Mouse (Mus musculus): ENCODE measurements around the gene Plekho1. TPM values are rescaled to one million over a fixed set of nuclear protein-coding genes. Genes with fewer than 3 reads are reported as not detected.
"Not testable (repeated sequence)": the region's sequence is repeated elsewhere in the genome, so short reads cannot be mapped to it uniquely, and the experiment has no call there.

Gene Plekho1
- polyA plus RNA-seq, 1 experiment from 2014 or later = 26.1 TPM

GRCm38 (mm10) chr3:95972873-95973634, 22.7 kb downstream of the Plekho1 start:
- Histone ChIP-seq H3K4me1 (replicated peaks; ENCODE audit: control insufficient read depth, insufficient read depth) (no peaks in the 10 kb centered on the region), H3K27ac (replicated peaks) (no peak overlapping the region), H3K4me2 (replicated peaks; ENCODE audit: low read depth) (peak overlapping the region; percentile 57), H3K36me3 (ENCODE audit: control insufficient read depth, insufficient read depth, low read length) (no peaks in the 10 kb centered on the region), H3K9me3 (ENCODE audit: control insufficient read depth, low read length) (no peaks in the 10 kb centered on the region), H3K4me3 (ENCODE audit: low read depth, low read length) (peak overlapping the region; percentile 18), H3K27me3 (ENCODE audit: control insufficient read depth, insufficient read depth, low read length) (no peaks in the 10 kb centered on the region; the same call in 1 of the 2 replicates), H3K9ac (ENCODE audit: low read length) (peak overlapping the region; percentile 54)
- WGBS = 11% methylated on average over 34 of the region's 34 CpGs
- 0 out of 2 replicates have a peak, but pooled peaks have one; percentile 29 for ATAC-seq (ENCODE audit: low FRiP score, low TSS enrichment)
- DNase-seq (ENCODE audit: low spot score) = peak; percentile 23
- TF ChIP-seq CTCF (IDR thresholded peaks at IDR 0.05; ENCODE audit: low read depth) = no peak

GRCm38 (mm10) chr3:95972251-95972872, 23.4 kb downstream of the Plekho1 start:
- ATAC-seq (ENCODE audit: low FRiP score, low TSS enrichment) (no peak), DNase-seq (ENCODE audit: low spot score) (no peak)
- Histone ChIP-seq H3K27ac (replicated peaks) (no peak overlapping the region), H3K4me1 (replicated peaks; ENCODE audit: control insufficient read depth, insufficient read depth) (no peaks in the 10 kb centered on the region), H3K36me3 (ENCODE audit: control insufficient read depth, insufficient read depth, low read length) (no peaks in the 10 kb centered on the region), H3K4me3 (ENCODE audit: low read depth, low read length) (peak overlapping the region; percentile 18; the same call in 1 of the 2 replicates), H3K9ac (ENCODE audit: low read length) (peak overlapping the region; percentile 54), H3K27me3 (ENCODE audit: control insufficient read depth, insufficient read depth, low read length) (no peaks in the 10 kb centered on the region; the same call in 1 of the 2 replicates), H3K4me2 (replicated peaks; ENCODE audit: low read depth) (peak overlapping the region; percentile 57), H3K9me3 (ENCODE audit: control insufficient read depth, low read length) (no peaks in the 10 kb centered on the region)
- WGBS = 78% methylated on average over 12 of the region's 12 CpGs
- no peak for TF ChIP-seq CTCF (IDR thresholded peaks at IDR 0.05; ENCODE audit: low read depth)
- TF ChIP-seq EP300 (optimal IDR thresholded peaks at IDR 0.05) = no peak

- H3K36me3 ChIP-seq (ENCODE audit: control insufficient read depth, insufficient read depth, low read length); H3K4me2 ChIP-seq (replicated peaks; ENCODE audit: low read depth); H3K9ac ChIP-seq (ENCODE audit: low read length); H3K4me1 ChIP-seq (replicated peaks; ENCODE audit: control insufficient read depth, insufficient read depth); H3K9me3 ChIP-seq (ENCODE audit: control insufficient read depth, low read length); H3K27ac ChIP-seq (replicated peaks); H3K4me3 ChIP-seq (ENCODE audit: low read depth, low read length); ATAC-seq (ENCODE audit: low FRiP score, low TSS enrichment); DNase-seq (ENCODE audit: low spot score); H3K27me3 ChIP-seq (ENCODE audit: control insufficient read depth, insufficient read depth, low read length): not testable (repeated sequence)
- 63% methylated on average over 7 of the region's 7 CpGs for WGBS
Measured at GRCm38 (mm10) chr3:95970661-95971060, 25.1 kb downstream of the Plekho1 start.

GRCm38 (mm10) chr3:95969277-95969676, 26.5 kb downstream of the Plekho1 start:
- TF ChIP-seq EP300 (optimal IDR thresholded peaks at IDR 0.05) = no peak
- no peak for TF ChIP-seq CTCF (IDR thresholded peaks at IDR 0.05; ENCODE audit: low read depth)
- Histone ChIP-seq H3K9me3 (ENCODE audit: control insufficient read depth, low read length) (no peaks in the 10 kb centered on the region), H3K4me3 (ENCODE audit: low read depth, low read length) (no peak overlapping the region), H3K9ac (ENCODE audit: low read length) (no peak overlapping the region), H3K4me2 (replicated peaks; ENCODE audit: low read depth) (no peak overlapping the region), H3K36me3 (ENCODE audit: control insufficient read depth, insufficient read depth, low read length) (no peaks in the 10 kb centered on the region), H3K27ac (replicated peaks) (no peak overlapping the region), H3K27me3 (ENCODE audit: control insufficient read depth, insufficient read depth, low read length) (no peaks in the 10 kb centered on the region; the same call in 1 of the 2 replicates), H3K4me1 (replicated peaks; ENCODE audit: control insufficient read depth, insufficient read depth) (no peaks in the 10 kb centered on the region)
- 62% methylated on average over 1 of the region's 1 CpGs for WGBS
- DNase-seq (ENCODE audit: low spot score) (no peak), ATAC-seq (ENCODE audit: low FRiP score, low TSS enrichment) (no peak)

- Histone ChIP-seq H3K27me3 (ENCODE audit: control insufficient read depth, insufficient read depth, low read length) (no peaks in the 10 kb centered on the region), H3K4me3 (ENCODE audit: low read depth, low read length) (no peak overlapping the region), H3K4me2 (replicated peaks; ENCODE audit: low read depth) (0 out of 2 replicates have a peak overlapping the region, but pooled peaks have one; percentile 23), H3K9me3 (ENCODE audit: control insufficient read depth, low read length) (no peaks in the 10 kb centered on the region), H3K9ac (ENCODE audit: low read length) (no peak overlapping the region), H3K36me3 (ENCODE audit: control insufficient read depth, insufficient read depth, low read length) (no peaks in the 10 kb centered on the region), H3K4me1 (replicated peaks; ENCODE audit: control insufficient read depth, insufficient read depth) (no peaks in the 10 kb centered on the region), H3K27ac (replicated peaks) (no peak overlapping the region)
- TF ChIP-seq EP300 (optimal IDR thresholded peaks at IDR 0.05) (no peak), CTCF (IDR thresholded peaks at IDR 0.05; ENCODE audit: low read depth) (peak; percentile 72)
- 6% methylated on average over 7 of the region's 7 CpGs for WGBS
- DNase-seq (ENCODE audit: low spot score) (peak; percentile 23), ATAC-seq (ENCODE audit: low FRiP score, low TSS enrichment) (no peak; the same call in 1 of the 2 replicates)
Measured at GRCm38 (mm10) chr3:95965518-95966451, 30.0 kb downstream of the Plekho1 start.
